Mouse (Mus musculus): ENCODE results near the gene Olfr873.
"Not testable (repeated sequence)": the region's sequence is repeated elsewhere in the genome, so short reads cannot be mapped to it uniquely, and the experiment has no call there.

The Olfr873 gene

DNA sequence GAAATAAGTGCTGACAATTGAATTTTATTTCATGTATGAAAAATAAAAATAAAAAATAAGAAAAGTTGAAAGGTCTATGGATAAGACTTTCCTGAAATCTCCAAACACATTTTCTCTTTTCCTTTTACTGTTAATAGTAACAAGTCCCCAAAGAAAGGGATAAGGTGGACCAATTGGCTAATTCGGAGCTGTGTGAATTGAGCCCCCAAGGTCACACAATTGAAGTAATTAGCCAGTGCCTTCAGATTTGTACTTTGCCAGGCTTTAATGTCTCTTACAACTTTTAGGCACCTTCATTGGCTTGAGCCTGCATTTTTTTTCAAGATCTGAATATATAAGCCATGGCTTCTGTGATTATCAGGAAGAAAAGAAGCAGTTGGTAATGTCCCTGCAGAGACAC is at the start of gene Olfr873:
Gene Olfr873, plus strand, starts transcription at position 301 of the 400 bp plus-strand sequence.
- Histone ChIP-seq H3K4me1 (replicated peaks; ENCODE audit: low read depth, low read length) (peaks cover 11% of the 10 kb centered on the region), H3K27me3 (ENCODE audit: insufficient read depth, low read length) (no peaks in the 10 kb centered on the region), H3K9me3 (ENCODE audit: low read length) (peaks cover 4% of the 10 kb centered on the region), H3K36me3 (ENCODE audit: insufficient read depth, low read length) (no peaks in the 10 kb centered on the region), H3K4me3 (replicated peaks; ENCODE audit: low read length) (no peak within 1 kb of the TSS)
- no peak for TF ChIP-seq CTCF (conservative IDR thresholded peaks at IDR 0.05; ENCODE audit: low read length)
- TF ChIP-seq POU5F1 (IDR thresholded peaks at IDR 0.05; ENCODE audit: borderline replicate concordance, low read length): no peak
- no peak for TF ChIP-seq NANOG (IDR thresholded peaks at IDR 0.05; ENCODE audit: borderline replicate concordance, low read length)

DNA sequence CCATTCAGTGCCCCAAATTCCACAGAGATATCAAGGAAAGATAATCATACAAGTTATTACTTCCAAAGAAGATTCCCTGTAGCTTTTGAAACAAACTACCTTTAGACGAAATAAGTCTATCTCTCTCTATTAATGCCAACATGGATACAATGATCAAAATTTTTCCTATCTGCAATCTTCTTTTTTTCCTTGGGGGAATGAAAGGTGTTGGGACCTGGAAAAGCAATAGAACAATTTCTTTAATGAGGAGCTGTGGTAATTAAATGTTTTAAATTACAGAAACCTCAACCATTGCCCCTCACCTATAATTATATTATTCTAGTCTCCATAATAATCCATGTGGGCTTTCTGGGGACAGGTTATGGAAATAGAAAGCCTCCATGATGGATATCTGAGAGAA is 16.3 kb upstream of the Olfr873 start, which contains the start of gene Olfr39:
Gene Olfr39, plus strand, starts transcription at position 301 of the 400 bp plus-strand sequence.
- H3K27me3 ChIP-seq (ENCODE audit: insufficient read depth, low read length): no peaks in the 10 kb centered on the region
- no peaks in the 10 kb centered on the region for H3K9me3 ChIP-seq (ENCODE audit: low read length)
- no peak within 1 kb of the TSS for H3K4me3 ChIP-seq (replicated peaks; ENCODE audit: low read length)

DNA sequence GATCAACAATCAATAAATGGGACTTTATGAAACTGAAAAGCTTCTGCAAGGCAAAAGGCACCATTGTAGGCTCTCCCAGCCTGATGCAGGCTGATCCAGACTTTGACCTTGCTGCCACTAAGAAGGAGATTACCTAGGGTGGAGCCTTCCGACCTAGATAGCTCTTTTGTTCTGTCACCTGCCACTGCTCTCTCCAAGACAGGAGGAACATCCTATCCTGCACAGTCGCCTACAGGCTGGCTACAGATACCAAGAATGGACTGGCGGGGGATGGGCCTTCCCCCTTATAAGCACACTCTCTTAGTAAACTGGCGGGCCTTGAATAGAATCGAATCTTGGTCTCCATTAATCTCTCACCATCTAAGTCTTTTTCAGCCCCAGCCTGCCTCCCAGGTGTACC is 2.8 kb upstream of the Olfr873 start:
- H3K9me3 ChIP-seq (ENCODE audit: low read length); H3K36me3 ChIP-seq (ENCODE audit: insufficient read depth, low read length); H3K27me3 ChIP-seq (ENCODE audit: insufficient read depth, low read length); H3K4me3 ChIP-seq (replicated peaks; ENCODE audit: low read length): not testable (repeated sequence)
- peaks cover 11% of the 10 kb centered on the region for H3K4me1 ChIP-seq (replicated peaks; ENCODE audit: low read depth, low read length)

More for the DNA sequence above, 16.3 kb upstream of the Olfr873 start, which contains the start of gene Olfr39:
- no peaks in the 10 kb centered on the region for H3K36me3 ChIP-seq (ENCODE audit: insufficient read depth, low read length)
- TF ChIP-seq NANOG (IDR thresholded peaks at IDR 0.05; ENCODE audit: borderline replicate concordance, low read length) (no peak), CTCF (conservative IDR thresholded peaks at IDR 0.05; ENCODE audit: low read length) (no peak), POU5F1 (IDR thresholded peaks at IDR 0.05; ENCODE audit: borderline replicate concordance, low read length) (no peak)
- H3K4me1 ChIP-seq (replicated peaks; ENCODE audit: low read depth, low read length): no peaks in the 10 kb centered on the region

DNA sequence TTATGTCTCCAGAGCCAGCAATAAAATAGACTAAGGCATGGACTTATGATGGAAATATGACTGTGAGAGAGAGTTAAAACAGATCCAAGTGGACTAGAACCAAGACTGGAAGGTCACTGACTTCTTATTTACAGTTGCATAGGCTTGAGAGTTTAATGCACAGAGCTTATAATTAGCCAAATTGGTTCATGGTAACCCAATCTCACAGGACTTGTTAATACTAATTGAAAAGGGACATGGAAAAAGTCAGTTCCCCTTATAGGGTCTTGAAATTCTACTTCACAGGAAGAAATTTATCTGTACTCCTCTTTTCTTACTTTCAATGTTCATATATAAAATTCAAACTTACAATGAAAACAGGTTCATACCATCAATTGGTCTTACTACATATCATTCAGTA is 37.7 kb downstream of the Olfr873 start, which contains the start of gene Olfr18:
Gene Olfr18, minus strand, starts transcription at position 101 of the 400 bp plus-strand sequence.
- no peak for TF ChIP-seq POU5F1 (IDR thresholded peaks at IDR 0.05; ENCODE audit: borderline replicate concordance, low read length)
- TF ChIP-seq NANOG (IDR thresholded peaks at IDR 0.05; ENCODE audit: borderline replicate concordance, low read length): no peak
- no peak for TF ChIP-seq CTCF (conservative IDR thresholded peaks at IDR 0.05; ENCODE audit: low read length)
- H3K27me3 ChIP-seq (ENCODE audit: insufficient read depth, low read length): no peaks in the 10 kb centered on the region

DNA sequence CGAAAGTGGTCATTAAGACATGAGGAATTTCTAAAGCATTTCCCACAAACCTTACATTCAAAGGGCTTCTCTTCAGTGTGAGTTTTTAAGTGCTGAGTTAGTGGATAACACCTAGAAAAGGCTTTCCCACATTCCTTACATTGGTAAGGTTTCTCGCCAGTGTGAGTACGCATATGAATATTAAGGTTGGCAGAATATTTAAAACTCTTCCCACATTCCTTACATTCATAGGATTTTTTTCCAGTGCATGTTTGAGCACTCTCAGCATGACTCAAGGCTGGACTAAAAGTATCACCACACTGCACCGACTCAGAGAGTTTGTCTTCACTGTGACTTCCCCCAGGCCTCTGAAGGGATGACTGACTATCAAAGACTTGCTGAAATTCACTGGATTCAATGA is 50.2 kb downstream of the Olfr873 start:
- Histone ChIP-seq H3K27me3 (ENCODE audit: insufficient read depth, low read length) (no peaks in the 10 kb centered on the region), H3K36me3 (ENCODE audit: insufficient read depth, low read length) (no peaks in the 10 kb centered on the region), H3K9me3 (ENCODE audit: low read length) (no peaks in the 10 kb centered on the region), H3K4me3 (replicated peaks; ENCODE audit: low read length) (no peak overlapping the region), H3K4me1 (replicated peaks; ENCODE audit: low read depth, low read length) (no peaks in the 10 kb centered on the region)
- TF ChIP-seq POU5F1 (IDR thresholded peaks at IDR 0.05; ENCODE audit: borderline replicate concordance, low read length) (no peak), CTCF (conservative IDR thresholded peaks at IDR 0.05; ENCODE audit: low read length) (no peak), NANOG (IDR thresholded peaks at IDR 0.05; ENCODE audit: borderline replicate concordance, low read length) (no peak)

More for the DNA sequence above, 37.7 kb downstream of the Olfr873 start, which contains the start of gene Olfr18:
- no peaks in the 10 kb centered on the region for H3K4me1 ChIP-seq (replicated peaks; ENCODE audit: low read depth, low read length)
- H3K4me3 ChIP-seq (replicated peaks; ENCODE audit: low read length): no peak within 1 kb of the TSS
- peaks cover 4% of the 10 kb centered on the region; the same call in 1 of the 2 replicates for H3K9me3 ChIP-seq (ENCODE audit: low read length)
- H3K36me3 ChIP-seq (ENCODE audit: insufficient read depth, low read length): no peaks in the 10 kb centered on the region
